Mouse (Mus musculus): ENCODE data around the gene Moxd1. TPM values are rescaled to one million over a fixed set of nuclear protein-coding genes. Genes with fewer than 3 reads are reported as not detected.
A peak's percentile ranks its signal among the peaks of the same experiment; 100 is the strongest.

Gene Moxd1
- polyA plus RNA-seq, 1 experiment from 2014 or later, result 19.8 TPM

- Histone ChIP-seq H3K36me3 (ENCODE audit: control insufficient read depth, insufficient read depth, low read length) (no peaks in the 10 kb centered on the region), H3K4me2 (ENCODE audit: low read depth, low read length) (no peak overlapping the region), H3K4me1 (ENCODE audit: control insufficient read depth, insufficient read depth, low read length) (no peaks in the 10 kb centered on the region; the same call in 1 of the 2 replicates), H3K27me3 (replicated peaks; ENCODE audit: control insufficient read depth, insufficient read depth, low read length) (no peaks in the 10 kb centered on the region), H3K9ac (ENCODE audit: low read depth, low read length) (no peak overlapping the region), H3K4me3 (ENCODE audit: low read depth, low read length) (no peak overlapping the region), H3K9me3 (ENCODE audit: control insufficient read depth, low read length) (no peaks in the 10 kb centered on the region), H3K27ac (replicated peaks; ENCODE audit: low read depth, low read length) (no peak overlapping the region)
- WGBS, result 89% methylated on average over 1 of the region's 1 CpGs
- ATAC-seq (ENCODE audit: low read depth), result no peak
- no peak for DNase-seq (ENCODE audit: low spot score)
These were observed 69.4 kb downstream of the Moxd1 start for GRCm38 (mm10) chr10:24292671-24293070.

- WGBS, result 26% methylated on average over 4 of the region's 4 CpGs
- Histone ChIP-seq H3K4me1 (ENCODE audit: control insufficient read depth, insufficient read depth, low read length) (no peaks in the 10 kb centered on the region; the same call in 1 of the 2 replicates), H3K4me2 (ENCODE audit: low read depth, low read length) (no peak overlapping the region), H3K36me3 (ENCODE audit: control insufficient read depth, insufficient read depth, low read length) (no peaks in the 10 kb centered on the region), H3K27me3 (replicated peaks; ENCODE audit: control insufficient read depth, insufficient read depth, low read length) (no peaks in the 10 kb centered on the region), H3K9me3 (ENCODE audit: control insufficient read depth, low read length) (no peaks in the 10 kb centered on the region), H3K4me3 (ENCODE audit: low read depth, low read length) (no peak overlapping the region), H3K9ac (ENCODE audit: low read depth, low read length) (no peak overlapping the region), H3K27ac (replicated peaks; ENCODE audit: low read depth, low read length) (no peak overlapping the region)
- ATAC-seq (ENCODE audit: low read depth) (no peak), DNase-seq (ENCODE audit: low spot score) (no peak)
These were observed 73.3 kb downstream of the Moxd1 start for GRCm38 (mm10) chr10:24296608-24297007.

DNA sequence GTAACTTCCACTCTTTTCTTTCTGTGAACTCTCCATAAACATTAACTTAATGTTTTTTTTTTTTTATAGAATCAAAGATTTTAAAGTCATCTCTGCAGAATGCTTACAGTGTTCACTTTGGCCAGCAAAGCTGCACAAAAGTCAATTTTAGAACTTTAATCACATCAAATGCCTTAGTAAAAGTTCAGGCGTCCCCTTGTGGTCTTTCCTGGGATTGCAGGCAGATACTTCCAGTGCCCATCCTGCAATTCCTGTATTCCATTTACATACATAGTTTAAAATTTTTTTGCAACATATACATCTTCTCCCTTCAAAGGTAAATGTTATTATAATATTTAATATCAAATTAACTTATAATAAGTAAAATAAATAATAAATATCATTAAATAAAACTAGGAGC is 74.5 kb downstream of the Moxd1 start:
- H3K27ac ChIP-seq (replicated peaks; ENCODE audit: low read depth, low read length), result no peak overlapping the region
- ATAC-seq (ENCODE audit: low read depth), result no peak
- H3K4me2 ChIP-seq (ENCODE audit: low read depth, low read length), result no peak overlapping the region
- no peak overlapping the region for H3K9ac ChIP-seq (ENCODE audit: low read depth, low read length)
- H3K9me3 ChIP-seq (ENCODE audit: control insufficient read depth, low read length), result no peaks in the 10 kb centered on the region
- H3K27me3 ChIP-seq (replicated peaks; ENCODE audit: control insufficient read depth, insufficient read depth, low read length), result no peaks in the 10 kb centered on the region
- peak; percentile 72 for DNase-seq (ENCODE audit: low spot score)
- H3K4me1 ChIP-seq (ENCODE audit: control insufficient read depth, insufficient read depth, low read length), result no peaks in the 10 kb centered on the region; the same call in 1 of the 2 replicates
- 0% methylated on average over 1 of the region's 1 CpGs for WGBS
- H3K36me3 ChIP-seq (ENCODE audit: control insufficient read depth, insufficient read depth, low read length), result no peaks in the 10 kb centered on the region
- H3K4me3 ChIP-seq (ENCODE audit: low read depth, low read length), result no peak overlapping the region

DNA sequence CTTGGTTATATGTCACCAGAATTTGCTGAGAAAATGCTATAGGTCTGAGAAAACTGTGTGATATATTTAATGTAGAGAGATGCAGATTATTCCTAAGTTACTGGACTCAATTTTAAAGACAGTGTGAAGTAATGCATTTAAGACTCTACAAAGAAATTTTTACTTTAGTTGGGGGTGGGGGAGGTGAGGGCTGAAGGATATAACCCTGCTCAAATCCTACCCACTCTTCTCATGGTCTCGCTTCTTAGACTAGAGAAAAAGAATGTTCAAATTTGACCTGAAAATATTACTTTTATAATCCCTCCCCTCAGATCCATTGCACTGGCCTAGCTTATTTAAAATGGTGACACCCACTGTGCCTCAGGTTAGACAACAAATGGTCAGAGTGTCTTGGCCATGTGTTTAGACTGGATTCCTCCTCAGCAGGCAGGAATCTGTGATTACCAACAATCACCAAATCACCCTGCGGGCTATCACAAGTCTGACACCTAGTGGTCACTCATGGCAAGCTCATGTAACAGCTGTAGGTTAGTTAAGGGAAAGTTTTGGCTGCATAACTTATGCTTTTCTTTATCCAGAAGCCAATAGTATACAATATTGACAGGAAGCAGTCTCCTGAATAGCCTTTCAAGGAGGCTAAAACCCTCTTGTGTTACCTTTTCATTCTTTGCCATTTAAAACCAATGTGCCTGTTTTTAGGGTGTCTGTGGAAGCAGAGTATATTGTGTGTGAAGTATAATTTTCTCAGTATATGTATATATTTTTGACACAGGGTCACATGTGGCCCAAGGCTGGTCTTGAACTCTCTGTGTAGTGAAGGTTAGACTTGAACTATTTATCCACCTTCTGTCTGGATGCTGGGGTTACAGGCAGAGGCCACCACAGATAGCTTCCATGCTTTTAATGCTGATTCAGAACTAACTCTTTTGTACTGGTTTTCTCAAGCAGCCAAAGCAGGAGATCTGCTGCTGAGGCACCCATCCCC is 75.2 kb downstream of the Moxd1 start:
- Histone ChIP-seq H3K4me3 (ENCODE audit: low read depth, low read length) (no peak overlapping the region), H3K4me1 (ENCODE audit: control insufficient read depth, insufficient read depth, low read length) (no peaks in the 10 kb centered on the region; the same call in 1 of the 2 replicates), H3K27ac (replicated peaks; ENCODE audit: low read depth, low read length) (no peak overlapping the region), H3K9me3 (ENCODE audit: control insufficient read depth, low read length) (no peaks in the 10 kb centered on the region), H3K36me3 (ENCODE audit: control insufficient read depth, insufficient read depth, low read length) (no peaks in the 10 kb centered on the region), H3K27me3 (replicated peaks; ENCODE audit: control insufficient read depth, insufficient read depth, low read length) (no peaks in the 10 kb centered on the region), H3K9ac (ENCODE audit: low read depth, low read length) (0 out of 2 replicates have a peak overlapping the region, but pooled peaks have one; percentile 14), H3K4me2 (ENCODE audit: low read depth, low read length) (no peak overlapping the region)
- DNase-seq (ENCODE audit: low spot score), result peak; percentile 75
- WGBS, result 43% methylated on average over 2 of the region's 2 CpGs
- ATAC-seq (ENCODE audit: low read depth), result 0 out of 2 replicates have a peak, but pooled peaks have one; percentile 65

- Histone ChIP-seq H3K9me3 (ENCODE audit: control insufficient read depth, low read length) (no peaks in the 10 kb centered on the region), H3K36me3 (ENCODE audit: control insufficient read depth, insufficient read depth, low read length) (no peaks in the 10 kb centered on the region), H3K4me2 (ENCODE audit: low read depth, low read length) (peak overlapping the region; percentile 44), H3K9ac (ENCODE audit: low read depth, low read length) (no peak overlapping the region), H3K27ac (replicated peaks; ENCODE audit: low read depth, low read length) (no peak overlapping the region), H3K4me3 (ENCODE audit: low read depth, low read length) (peak overlapping the region; percentile 17; the same call in 1 of the 2 replicates), H3K4me1 (ENCODE audit: control insufficient read depth, insufficient read depth, low read length) (peaks cover 3% of the 10 kb centered on the region; the same call in 1 of the 2 replicates), H3K27me3 (replicated peaks; ENCODE audit: control insufficient read depth, insufficient read depth, low read length) (no peaks in the 10 kb centered on the region)
- peak; percentile 41; the same call in 1 of the 2 replicates for ATAC-seq (ENCODE audit: low read depth)
- peak; percentile 91 for DNase-seq (ENCODE audit: low spot score)
- WGBS, result 0% methylated on average over 9 of the region's 9 CpGs
These were observed 88.9 kb downstream of the Moxd1 start for GRCm38 (mm10) chr10:24312191-24312611.

DNA sequence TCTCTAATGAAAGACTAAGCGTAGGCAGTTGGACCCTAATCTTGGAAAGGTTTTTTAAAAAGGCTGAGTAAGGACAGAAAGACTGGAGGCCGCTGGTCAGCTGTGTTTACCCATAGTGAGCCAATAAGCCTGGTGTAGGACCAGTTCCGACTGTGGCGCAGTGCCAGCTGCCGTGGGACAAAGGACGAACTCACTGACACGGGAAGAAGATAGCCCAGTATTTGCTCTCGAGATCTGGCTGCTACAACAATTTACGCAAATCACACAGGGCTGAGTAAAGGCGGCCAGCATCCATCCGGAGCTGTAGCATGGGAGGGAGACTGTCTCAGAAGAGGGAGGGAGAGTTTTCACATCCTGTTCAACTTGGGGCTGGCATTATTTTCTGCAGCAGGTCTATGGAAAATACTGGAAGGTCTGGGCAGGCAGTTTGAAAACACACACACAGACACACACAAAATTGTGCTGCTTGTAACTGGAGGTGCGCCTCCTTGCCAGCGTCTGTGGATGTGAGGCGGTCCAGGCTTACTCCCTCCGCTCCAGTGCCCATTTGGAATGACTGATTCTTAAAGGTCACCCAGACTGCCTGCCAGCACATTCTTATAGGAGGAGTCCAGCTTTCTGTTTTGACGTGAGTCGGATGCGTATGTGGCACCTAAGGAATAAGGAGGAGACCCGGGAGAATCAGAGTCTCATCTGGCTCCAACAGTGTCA is 94.0 kb downstream of the Moxd1 start:
- ATAC-seq (ENCODE audit: low read depth) (0 out of 2 replicates have a peak, but pooled peaks have one; percentile 26), DNase-seq (ENCODE audit: low spot score) (peak; percentile 21)
- WGBS, result 62% methylated on average over 19 of the region's 19 CpGs
- Histone ChIP-seq H3K4me2 (ENCODE audit: low read depth, low read length) (no peak overlapping the region), H3K27me3 (replicated peaks; ENCODE audit: control insufficient read depth, insufficient read depth, low read length) (no peaks in the 10 kb centered on the region), H3K9me3 (ENCODE audit: control insufficient read depth, low read length) (no peaks in the 10 kb centered on the region), H3K36me3 (ENCODE audit: control insufficient read depth, insufficient read depth, low read length) (no peaks in the 10 kb centered on the region), H3K27ac (replicated peaks; ENCODE audit: low read depth, low read length) (no peak overlapping the region), H3K4me1 (ENCODE audit: control insufficient read depth, insufficient read depth, low read length) (peaks cover 4% of the 10 kb centered on the region; the same call in 1 of the 2 replicates), H3K9ac (ENCODE audit: low read depth, low read length) (no peak overlapping the region), H3K4me3 (ENCODE audit: low read depth, low read length) (no peak overlapping the region)

DNA sequence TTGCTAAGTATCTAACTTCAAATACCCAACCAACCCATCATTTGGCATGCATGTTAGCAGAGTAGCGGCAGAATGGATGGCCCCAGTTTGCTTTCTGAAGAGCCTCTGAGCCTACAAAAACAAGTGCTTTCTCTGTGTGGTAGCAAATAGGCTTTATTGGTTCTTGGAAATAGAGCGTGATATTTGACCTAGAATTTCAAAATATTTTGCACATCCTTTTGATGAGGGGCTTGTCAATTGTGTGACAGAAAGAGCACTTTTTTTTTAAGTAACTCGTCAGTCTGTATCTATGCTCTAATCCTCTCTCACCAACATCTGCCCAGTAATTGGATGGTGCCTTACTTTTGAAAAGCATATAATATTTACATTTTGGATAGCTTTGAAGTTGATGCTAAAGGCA is 97.0 kb downstream of the Moxd1 start:
- no peak overlapping the region for H3K27ac ChIP-seq (replicated peaks; ENCODE audit: low read depth, low read length)
- peaks cover 4% of the 10 kb centered on the region; the same call in 1 of the 2 replicates for H3K4me1 ChIP-seq (ENCODE audit: control insufficient read depth, insufficient read depth, low read length)
- DNase-seq (ENCODE audit: low spot score) (no peak), ATAC-seq (ENCODE audit: low read depth) (no peak)
- no peak overlapping the region for H3K4me2 ChIP-seq (ENCODE audit: low read depth, low read length)
- no peak overlapping the region for H3K9ac ChIP-seq (ENCODE audit: low read depth, low read length)
- no peaks in the 10 kb centered on the region for H3K27me3 ChIP-seq (replicated peaks; ENCODE audit: control insufficient read depth, insufficient read depth, low read length)
- no peaks in the 10 kb centered on the region for H3K9me3 ChIP-seq (ENCODE audit: control insufficient read depth, low read length)
- 66% methylated on average over 3 of the region's 3 CpGs for WGBS
- H3K36me3 ChIP-seq (ENCODE audit: control insufficient read depth, insufficient read depth, low read length), result no peaks in the 10 kb centered on the region
- no peak overlapping the region for H3K4me3 ChIP-seq (ENCODE audit: low read depth, low read length)

GRCm38 (mm10) chr10:24323066-24323465 is 99.7 kb downstream of the Moxd1 start:
- no peaks in the 10 kb centered on the region for H3K36me3 ChIP-seq (ENCODE audit: control insufficient read depth, insufficient read depth, low read length)
- H3K4me3 ChIP-seq (ENCODE audit: low read depth, low read length), result no peak overlapping the region
- H3K27me3 ChIP-seq (replicated peaks; ENCODE audit: control insufficient read depth, insufficient read depth, low read length), result no peaks in the 10 kb centered on the region
- H3K9me3 ChIP-seq (ENCODE audit: control insufficient read depth, low read length), result no peaks in the 10 kb centered on the region
- H3K4me2 ChIP-seq (ENCODE audit: low read depth, low read length), result no peak overlapping the region
- ATAC-seq (ENCODE audit: low read depth), result no peak
- no peak overlapping the region for H3K9ac ChIP-seq (ENCODE audit: low read depth, low read length)
- 91% methylated on average over 4 of the region's 4 CpGs for WGBS
- H3K4me1 ChIP-seq (ENCODE audit: control insufficient read depth, insufficient read depth, low read length), result no peaks in the 10 kb centered on the region
- H3K27ac ChIP-seq (replicated peaks; ENCODE audit: low read depth, low read length), result no peak overlapping the region
- DNase-seq (ENCODE audit: low spot score), result no peak
